Mouse (Mus musculus): ENCODE measurements around the gene Plekhm3.
A peak's percentile ranks its signal among the peaks of the same experiment; 100 is the strongest.

Plekhm3 gene

GRCm38 (mm10) chr1:64875156-64875555, 81.5 kb downstream of the Plekhm3 start:
- no peak for DNase-seq

DNA sequence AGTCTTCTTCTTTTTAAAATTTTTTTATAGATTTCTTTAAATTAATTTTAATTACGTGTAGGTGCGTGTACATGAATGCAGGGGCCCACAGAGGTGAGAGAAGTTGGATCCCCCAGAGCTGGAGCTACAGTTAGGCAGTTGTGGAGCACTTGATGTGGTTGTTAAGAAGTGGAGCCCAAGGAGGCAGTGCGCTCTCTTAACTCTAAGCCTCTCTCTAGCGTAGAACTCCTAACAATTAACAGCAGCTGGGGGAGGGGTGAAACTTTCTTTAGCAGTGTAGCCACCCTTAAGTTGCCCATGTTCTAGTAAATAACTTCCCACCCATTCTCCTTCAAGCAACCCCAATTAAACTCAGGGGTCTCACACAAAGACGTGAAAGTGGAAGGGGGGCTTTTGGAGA, 84.7 kb downstream of the Plekhm3 start:
- DNase-seq, result no peak

DNA sequence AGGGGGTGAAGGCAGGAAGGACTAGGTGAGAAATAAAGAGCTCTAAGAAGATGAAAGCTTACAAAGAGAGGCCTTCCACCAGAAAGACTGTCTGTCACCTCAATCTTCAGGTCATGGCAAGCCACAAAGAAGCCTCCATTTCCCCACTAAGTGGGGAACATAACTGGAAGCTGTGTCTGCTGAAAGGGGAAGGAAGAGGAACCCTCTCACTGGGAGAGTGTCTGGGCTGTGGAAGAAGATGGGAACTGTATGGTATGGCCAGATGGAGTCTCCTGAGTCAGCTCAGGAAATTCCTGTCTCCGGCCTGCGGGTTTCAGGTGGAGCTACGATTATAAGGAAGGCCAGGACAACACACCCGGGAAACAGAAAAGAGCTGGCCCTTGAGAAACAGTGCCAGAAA, 88.9 kb downstream of the Plekhm3 start:
- no peak for DNase-seq

- DNase-seq, result no peak
Measured at GRCm38 (mm10) chr1:64866140-64866539, 90.5 kb downstream of the Plekhm3 start.

DNA sequence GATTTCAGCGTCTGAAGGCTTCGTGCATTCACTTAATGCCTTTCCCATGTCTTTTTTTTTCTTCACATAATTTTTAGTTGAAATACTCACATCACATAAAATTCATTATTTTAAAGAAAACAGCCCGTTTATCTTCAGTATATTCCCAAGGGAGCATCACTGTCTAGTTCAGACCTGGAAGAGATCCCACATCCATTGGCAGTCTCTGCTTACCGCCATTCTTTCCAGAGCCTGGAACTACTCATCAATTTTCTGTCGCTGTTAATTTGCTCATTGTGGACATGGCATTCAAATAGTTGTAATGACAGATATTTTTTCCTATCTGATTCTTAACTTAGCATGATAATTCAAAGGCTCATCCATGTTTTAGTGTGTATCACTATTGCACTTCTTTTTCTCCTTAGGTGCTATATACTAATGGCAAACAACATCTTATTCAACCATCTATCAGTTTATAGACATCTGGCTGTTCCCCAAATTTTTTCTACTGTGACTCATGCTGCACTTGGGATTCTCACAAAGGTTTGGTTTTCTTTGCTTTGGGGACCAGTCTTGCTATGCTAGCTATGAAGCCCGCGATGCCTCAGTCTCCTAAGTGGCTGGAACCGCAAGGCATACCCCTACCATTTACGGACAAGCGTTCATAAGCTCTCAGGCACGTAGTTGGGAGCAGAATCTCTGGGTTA, 96.2 kb downstream of the Plekhm3 start:
- no peak for DNase-seq

- peak; percentile 42 for DNase-seq
Measured at GRCm38 (mm10) chr1:64859826-64860225, 96.8 kb downstream of the Plekhm3 start.

GRCm38 (mm10) chr1:64854835-64855234, 101.8 kb downstream of the Plekhm3 start:
- no peak for DNase-seq

DNA sequence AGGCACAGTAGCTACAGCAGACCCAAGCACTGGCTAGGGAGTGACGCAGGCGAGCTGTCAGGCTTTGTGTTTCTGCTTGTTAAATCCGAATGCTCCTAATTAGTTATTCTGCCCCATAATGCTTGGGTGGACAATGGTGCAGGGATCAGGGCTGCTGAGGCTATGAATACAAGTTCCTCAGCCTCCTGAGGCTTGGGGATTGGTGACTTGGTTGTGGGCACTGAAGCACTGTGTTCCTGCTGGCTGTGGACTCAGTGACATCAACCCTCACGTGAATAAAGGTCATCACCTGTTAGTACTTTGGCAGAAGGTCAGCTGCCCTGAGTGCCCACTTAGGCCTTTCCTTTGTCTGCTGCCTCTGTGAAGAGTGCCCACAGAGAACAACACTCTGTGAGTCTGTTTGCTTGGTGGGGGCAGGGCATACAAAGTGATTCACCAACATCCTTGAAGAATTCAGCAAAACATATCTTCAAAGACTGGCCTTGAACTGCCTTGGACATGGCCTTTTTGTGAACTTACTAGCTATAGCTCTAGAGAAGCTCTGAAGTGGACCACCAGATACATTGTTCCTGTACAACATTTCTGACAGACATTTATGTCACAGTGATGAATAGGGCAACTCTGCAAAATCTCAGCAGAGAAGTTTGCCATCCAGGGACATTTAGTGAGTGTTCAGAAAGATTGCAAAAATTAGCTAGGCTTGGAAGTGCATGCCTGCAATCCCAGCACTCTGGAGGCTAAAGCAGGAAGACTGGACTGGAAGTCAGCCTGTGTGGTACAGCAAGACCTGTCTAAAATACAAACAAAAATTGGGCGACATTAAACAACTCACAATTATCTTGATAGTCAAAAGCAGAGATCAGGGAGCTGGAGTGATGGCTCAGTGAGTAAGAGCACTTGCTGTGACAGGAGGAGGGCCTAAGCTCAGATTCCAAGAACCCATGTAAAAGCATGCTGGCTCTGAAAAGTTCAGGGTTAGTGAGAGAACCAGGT, 102.6 kb downstream of the Plekhm3 start:
- DNase-seq, result no peak

DNA sequence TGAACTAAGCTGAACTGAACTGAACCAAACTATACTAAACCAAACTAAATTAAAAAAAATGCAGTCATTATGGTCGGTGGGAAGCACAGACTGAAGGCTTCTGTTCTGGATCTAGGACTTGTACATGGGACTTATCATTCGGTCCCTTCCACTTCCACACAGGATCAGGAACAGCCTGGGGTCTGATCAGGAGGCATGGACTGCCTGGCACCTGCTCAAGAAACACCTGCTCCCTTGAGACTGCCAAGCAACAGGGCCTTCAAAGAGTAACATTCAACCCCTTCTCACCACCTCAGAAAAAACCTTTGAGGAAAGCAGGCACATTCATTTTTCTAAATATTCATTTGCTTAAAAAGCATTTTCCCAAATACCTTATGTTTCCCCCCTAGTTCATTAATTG, 103.4 kb downstream of the Plekhm3 start:
- DNase-seq, result no peak

DNA sequence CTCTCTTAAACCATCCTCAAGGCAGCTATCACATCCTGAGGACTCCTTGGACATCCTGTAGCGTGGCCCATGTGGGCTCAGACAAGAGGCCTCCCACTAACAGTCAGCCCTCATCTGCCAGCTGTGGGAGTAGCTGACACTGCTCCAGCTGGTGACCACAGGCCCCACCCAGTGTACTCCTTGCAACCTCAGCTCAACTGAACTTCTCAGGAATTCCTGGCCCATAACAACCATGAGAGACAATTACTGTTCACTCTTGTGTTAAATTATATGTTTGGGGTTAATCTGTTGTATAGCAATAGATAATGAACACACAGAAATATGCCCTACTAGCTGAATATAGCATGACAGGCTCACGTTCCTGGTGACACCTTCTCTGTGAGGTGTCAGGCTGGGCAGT, 104.4 kb downstream of the Plekhm3 start:
- no peak for DNase-seq

- DNase-seq, result no peak
Measured at GRCm38 (mm10) chr1:64850345-64850744, 106.3 kb downstream of the Plekhm3 start.

GRCm38 (mm10) chr1:64848996-64849395, 107.6 kb downstream of the Plekhm3 start:
- no peak for DNase-seq

- DNase-seq, result no peak
Measured at GRCm38 (mm10) chr1:64848081-64848480, 108.5 kb downstream of the Plekhm3 start.

DNA sequence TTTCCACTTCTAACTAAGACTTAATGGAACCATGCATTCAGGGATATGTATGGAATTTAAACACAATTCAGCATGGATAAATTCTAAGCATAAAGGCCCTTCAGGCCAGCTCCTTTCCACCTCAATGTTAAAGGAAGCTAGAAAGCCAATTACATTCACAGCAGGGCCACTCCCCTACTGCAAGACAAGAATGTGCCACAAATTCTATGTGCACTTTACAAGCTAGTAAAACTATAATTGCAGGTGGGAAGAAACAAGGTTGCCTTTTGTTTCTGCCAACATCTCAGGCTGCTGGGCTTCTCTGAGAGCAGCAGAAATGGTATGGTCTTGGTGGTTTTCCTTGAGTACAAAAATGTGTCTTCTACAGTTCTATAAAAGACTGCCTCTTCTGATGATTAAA, 109.1 kb downstream of the Plekhm3 start:
- no peak for DNase-seq

DNA sequence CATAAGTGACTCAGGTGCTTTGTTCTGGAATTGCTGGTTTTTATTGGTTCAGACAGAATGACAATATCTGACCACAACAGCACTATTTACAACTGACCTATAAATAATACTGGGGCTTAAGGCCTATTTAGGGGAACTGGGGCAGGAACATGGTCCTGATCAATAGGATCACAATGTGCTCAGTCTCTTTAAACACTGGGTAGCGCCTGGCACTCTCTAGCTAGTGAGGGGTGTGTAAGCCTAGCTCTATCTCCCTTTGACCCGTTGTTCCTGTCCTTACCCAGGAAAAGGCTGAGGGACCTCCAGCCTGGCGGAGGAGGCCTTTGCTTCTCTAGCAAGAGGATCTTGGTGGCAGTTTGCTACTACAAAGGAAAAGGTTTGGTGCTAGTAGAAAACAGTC, 111.6 kb downstream of the Plekhm3 start:
- DNase-seq, result no peak

DNA sequence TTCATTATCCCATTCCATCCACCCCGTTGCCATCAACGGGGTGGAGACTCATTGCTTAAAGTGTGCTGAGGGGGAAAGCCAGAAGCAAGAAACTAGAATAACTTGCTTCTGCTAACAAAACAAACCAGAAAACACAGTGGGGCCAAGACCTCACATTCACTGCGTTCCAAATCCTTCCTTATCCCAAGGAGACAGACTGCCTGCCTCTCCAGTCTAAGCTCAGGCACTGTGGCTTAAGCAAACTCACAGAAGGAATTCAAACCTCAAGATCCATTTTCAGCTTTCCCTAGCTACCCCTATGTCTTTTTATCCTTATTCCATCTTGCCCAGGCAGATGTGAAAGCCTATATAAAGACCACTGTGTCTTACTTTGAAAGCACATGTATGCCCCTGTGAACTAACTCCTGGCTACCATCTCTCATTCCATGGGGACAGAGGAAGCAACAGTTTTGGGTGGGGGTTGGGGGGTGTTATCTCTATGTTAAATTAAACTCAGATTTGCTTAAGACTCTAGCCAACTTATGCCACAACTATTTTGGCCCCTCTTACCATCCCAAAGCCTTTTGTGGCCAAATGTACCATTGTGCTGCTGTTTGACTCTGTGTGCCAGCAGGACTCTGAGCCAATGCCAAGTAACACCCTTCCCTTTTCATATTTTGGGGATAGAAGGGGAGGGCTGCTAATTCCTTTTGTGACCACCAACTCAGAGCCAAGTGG, 112.6 kb downstream of the Plekhm3 start:
- DNase-seq, result no peak

- DNase-seq, result no peak
Measured at GRCm38 (mm10) chr1:64840930-64841329, 115.7 kb downstream of the Plekhm3 start.

DNA sequence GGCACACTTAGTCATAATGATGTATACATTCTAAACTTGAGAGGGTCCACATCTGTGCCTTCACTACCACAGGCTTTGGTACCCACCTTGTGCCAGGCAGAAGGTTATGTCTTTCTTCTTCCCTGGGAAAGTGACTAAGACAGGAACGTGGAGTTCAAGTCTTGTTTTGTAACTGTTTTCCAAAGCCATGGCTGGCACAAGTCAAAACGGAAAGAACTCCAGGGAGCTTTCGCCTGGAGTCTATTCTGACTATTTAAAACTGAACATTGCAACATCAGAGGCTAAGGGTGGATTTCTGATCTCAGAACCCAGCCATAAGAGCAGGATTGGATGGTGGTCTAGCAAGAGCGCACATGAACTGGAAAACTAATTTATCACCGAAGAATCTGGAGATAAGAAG, 120.0 kb downstream of the Plekhm3 start:
- DNase-seq, result no peak

DNA sequence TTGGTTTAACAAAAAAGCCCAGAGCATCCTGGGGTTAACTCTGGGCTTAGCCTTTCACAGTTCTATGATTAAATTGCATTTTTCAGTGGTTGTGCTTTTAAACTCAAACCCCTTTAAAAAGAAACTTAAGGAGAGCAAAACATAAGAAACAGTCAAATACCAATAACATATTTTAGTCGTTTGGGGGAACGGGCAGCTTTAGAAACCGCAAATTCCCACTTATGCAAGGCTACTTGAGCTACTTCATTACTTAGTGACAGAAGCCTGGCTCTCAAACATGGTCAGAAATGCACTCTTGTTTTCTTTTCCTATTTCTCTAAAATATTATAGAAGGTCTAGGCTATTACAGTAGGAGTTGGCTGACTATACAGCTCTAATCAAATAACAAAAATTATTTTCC, 120.5 kb downstream of the Plekhm3 start:
- DNase-seq, result no peak

- no peak for DNase-seq
Measured at GRCm38 (mm10) chr1:64831552-64831951, 125.1 kb downstream of the Plekhm3 start.

DNA sequence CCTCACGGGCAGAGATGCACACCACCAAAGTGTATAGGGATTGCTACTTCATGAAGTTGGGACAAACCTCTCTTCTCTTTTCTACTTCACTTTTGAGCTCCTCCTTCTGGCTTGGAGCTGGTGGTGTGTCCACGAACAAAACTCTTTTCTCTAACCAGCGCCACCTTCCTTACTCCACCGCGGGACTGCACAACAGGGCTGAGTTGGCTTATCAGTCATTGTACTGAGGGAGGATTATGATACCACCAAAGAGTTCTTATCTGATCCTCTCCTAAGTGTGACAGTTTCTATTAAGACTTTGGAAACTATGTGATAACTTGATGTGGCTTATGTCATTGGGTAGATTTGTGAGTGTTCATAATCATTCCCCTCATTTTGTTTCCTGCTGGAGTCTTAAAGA, 129.2 kb downstream of the Plekhm3 start:
- no peak for DNase-seq

DNA sequence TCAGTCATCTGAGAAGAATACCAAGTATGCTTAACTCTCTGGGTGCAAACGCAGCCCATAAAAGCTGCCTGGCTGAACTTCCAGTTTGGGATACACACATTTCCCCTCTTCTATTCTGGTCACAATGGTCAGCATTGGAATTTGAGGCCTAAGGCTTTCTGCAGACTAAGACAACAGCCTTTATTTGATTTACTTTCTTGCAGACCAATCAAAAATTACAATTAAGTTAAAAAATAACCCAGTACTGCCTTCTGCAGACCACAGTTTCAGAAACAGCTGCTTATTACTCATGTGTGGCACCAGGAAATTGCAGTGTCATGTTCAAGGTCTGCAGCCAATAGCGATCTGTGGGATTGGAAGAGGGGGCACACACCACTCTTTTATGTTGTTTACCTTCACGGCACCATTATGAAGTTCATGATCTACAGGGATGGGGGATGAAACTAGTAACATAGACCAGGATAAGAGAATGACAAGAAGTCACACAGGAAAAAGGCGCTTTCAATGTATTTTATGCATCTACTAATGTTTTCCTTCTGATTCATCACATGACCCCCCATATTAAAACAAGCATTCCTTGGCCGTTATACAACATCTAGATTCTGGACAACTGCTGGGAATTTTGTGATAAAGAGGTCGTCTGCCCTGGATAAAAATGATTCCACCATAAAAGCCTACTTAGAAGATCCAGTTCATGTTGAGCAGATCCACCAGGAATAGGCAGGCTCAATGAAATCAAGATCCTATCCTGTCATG, 130.1 kb downstream of the Plekhm3 start:
- peak; percentile 52 for DNase-seq

GRCm38 (mm10) chr1:64823564-64823963, 133.1 kb downstream of the Plekhm3 start:
- no peak for DNase-seq

Data from kidney, postnatal 14 days (tissue).